In the genomic region with DNA sequence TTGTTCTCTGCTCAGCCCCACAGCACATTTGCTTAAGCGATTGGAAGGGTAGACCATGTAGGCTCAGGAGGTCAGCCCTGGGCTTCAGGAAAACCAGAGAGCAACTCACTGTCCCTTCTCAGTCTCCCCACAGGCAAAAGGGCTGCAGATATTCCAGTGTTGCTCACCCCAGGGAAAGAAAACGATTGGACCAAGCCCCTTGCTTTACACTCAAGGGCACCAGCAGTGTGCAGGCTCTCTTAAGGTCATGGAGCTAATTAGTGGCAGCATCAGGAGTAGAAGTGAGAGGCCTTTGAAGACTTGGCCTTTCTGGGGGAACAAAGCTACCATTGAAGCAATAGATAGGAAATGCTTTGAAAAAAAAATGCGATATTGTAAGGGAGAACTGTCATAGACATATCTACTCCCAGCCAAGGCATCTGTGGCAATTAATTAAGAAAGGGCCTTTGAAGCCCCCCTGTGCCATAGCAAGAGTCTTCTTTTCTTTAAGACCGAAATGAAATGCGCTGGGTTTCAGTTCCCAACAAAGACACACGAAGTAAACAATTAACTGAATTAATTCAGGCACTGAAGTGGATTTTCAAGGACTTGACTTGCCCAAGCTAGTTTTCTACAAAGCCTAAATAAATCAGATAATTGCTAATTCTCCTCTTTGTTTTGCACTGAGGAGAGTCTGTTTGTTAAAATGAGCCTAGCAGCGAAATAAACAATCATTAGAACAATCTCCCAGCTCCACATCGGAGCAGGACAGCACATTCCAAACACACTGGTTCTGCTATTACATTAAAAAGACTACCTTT, we compare ENCODE assay signal across 7 mouse cellular contexts. TPM values are rescaled to one million over a fixed set of nuclear protein-coding genes. Genes with fewer than 3 reads are reported as not detected.
DNase-seq lines count a peak whose midpoint lies in the region; ATAC-seq and TF ChIP-seq lines count a peak whose summit lies in the region.

No protein-coding gene starts in this region.

- H3K4me3 ChIP-seq in lung, embryonic 16.5 days (ENCODE audit: low read length): peak overlapping the region; percentile 39
- peak overlapping the region; percentile 49 for H3K4me3 ChIP-seq in forebrain, postnatal 0 days (ENCODE audit: low read depth, low read length)
- peak overlapping the region; percentile 20; the same call in 1 of the 2 replicates for H3K4me3 ChIP-seq in liver, postnatal 0 days (ENCODE audit: low read depth, low read length)
- peak overlapping the region; percentile 54 for H3K4me3 ChIP-seq in stomach, postnatal 0 days (ENCODE audit: low read depth, low read length)

- H3K4me2 ChIP-seq in lung, embryonic 16.5 days (ENCODE audit: low read depth, low read length): peak overlapping the region; percentile 85
- peak overlapping the region; percentile 86 for H3K4me2 ChIP-seq in forebrain, postnatal 0 days (ENCODE audit: low read depth)
- peak overlapping the region; percentile 55 for H3K4me2 ChIP-seq in liver, postnatal 0 days (ENCODE audit: low read depth, low read length)
- peak overlapping the region; percentile 81 for H3K4me2 ChIP-seq in stomach, postnatal 0 days (replicated peaks; ENCODE audit: low read depth)

- peak overlapping the region; percentile 90 for H3K27ac ChIP-seq in lung, embryonic 16.5 days (ENCODE audit: low read length)
- H3K27ac ChIP-seq in forebrain, postnatal 0 days (ENCODE audit: low read depth, low read length): peak overlapping the region; percentile 54; the same call in 1 of the 2 replicates
- H3K27ac ChIP-seq in liver, postnatal 0 days (ENCODE audit: low read depth): peak overlapping the region; percentile 45; the same call in 1 of the 2 replicates
- H3K27ac ChIP-seq in stomach, postnatal 0 days (replicated peaks): peak overlapping the region; percentile 59

- peaks cover 35% of the 10 kb centered on the region for H3K4me1 ChIP-seq in lung, embryonic 16.5 days (replicated peaks; ENCODE audit: control insufficient read depth, insufficient read depth, low read length)
- H3K4me1 ChIP-seq in forebrain, postnatal 0 days (ENCODE audit: insufficient read depth): peaks cover 7% of the 10 kb centered on the region
- H3K4me1 ChIP-seq in liver, postnatal 0 days (ENCODE audit: insufficient read depth): peaks cover 3% of the 10 kb centered on the region; the same call in 1 of the 2 replicates
- H3K4me1 ChIP-seq in stomach, postnatal 0 days (replicated peaks; ENCODE audit: control insufficient read depth, insufficient read depth): no peaks in the 10 kb centered on the region

- H3K9ac ChIP-seq in lung, embryonic 16.5 days (ENCODE audit: low read length): peak overlapping the region; percentile 68
- H3K9ac ChIP-seq in forebrain, postnatal 0 days: peak overlapping the region; percentile 31; the same call in 1 of the 2 replicates
- peak overlapping the region; percentile 9; the same call in 1 of the 2 replicates for H3K9ac ChIP-seq in liver, postnatal 0 days (replicated peaks)
- peak overlapping the region; percentile 36 for H3K9ac ChIP-seq in stomach, postnatal 0 days (ENCODE audit: low read length)

- no peaks in the 10 kb centered on the region for H3K36me3 ChIP-seq in lung, embryonic 16.5 days (ENCODE audit: control insufficient read depth, insufficient read depth, low read length)
- no peaks in the 10 kb centered on the region for H3K36me3 ChIP-seq in forebrain, postnatal 0 days (ENCODE audit: insufficient read depth)
- H3K36me3 ChIP-seq in liver, postnatal 0 days (replicated peaks; ENCODE audit: insufficient read depth, low read length): no peaks in the 10 kb centered on the region
- H3K36me3 ChIP-seq in stomach, postnatal 0 days (ENCODE audit: control insufficient read depth, insufficient read depth, low read length): no peaks in the 10 kb centered on the region

- no peaks in the 10 kb centered on the region for H3K27me3 ChIP-seq in lung, embryonic 16.5 days (ENCODE audit: control insufficient read depth, insufficient read depth, low read depth, low read length)
- no peaks in the 10 kb centered on the region; the same call in 1 of the 2 replicates for H3K27me3 ChIP-seq in forebrain, postnatal 0 days (ENCODE audit: insufficient read depth, low read length)
- peaks cover 8% of the 10 kb centered on the region; the same call in 1 of the 2 replicates for H3K27me3 ChIP-seq in liver, postnatal 0 days (ENCODE audit: insufficient read depth, low read length)
- H3K27me3 ChIP-seq in stomach, postnatal 0 days (ENCODE audit: control insufficient read depth, insufficient read depth, low read length): no peaks in the 10 kb centered on the region

- H3K9me3 ChIP-seq in lung, embryonic 16.5 days (ENCODE audit: control insufficient read depth, low read length): no peaks in the 10 kb centered on the region
- no peaks in the 10 kb centered on the region for H3K9me3 ChIP-seq in forebrain, postnatal 0 days (ENCODE audit: low read length)
- no peaks in the 10 kb centered on the region for H3K9me3 ChIP-seq in liver, postnatal 0 days (ENCODE audit: low read length)
- H3K9me3 ChIP-seq in stomach, postnatal 0 days (ENCODE audit: control insufficient read depth, low read length): no peaks in the 10 kb centered on the region

- DNase-seq in lung, adult 18-20 months: no peak
- DNase-seq in forebrain, postnatal 0 days: peak; percentile 39
- no peak for DNase-seq in liver, postnatal 0 days
- DNase-seq in stomach, postnatal 0 days (ENCODE audit: low spot score): no peak
- DNase-seq in urinary bladder, postnatal 4 days (ENCODE audit: low spot score in 2 of 2): no peak
- DNase-seq in cerebellum, adult 9-11 months: no peak

- TF ChIP-seq CTCF in forebrain, postnatal 0 days (IDR thresholded peaks at IDR 0.05; ENCODE audit: low read depth): no peak
- no peak for TF ChIP-seq CTCF in liver, postnatal 0 days (IDR thresholded peaks at IDR 0.05; ENCODE audit: low read depth)
- no peak for TF ChIP-seq CTCF in stomach, postnatal 0 days (IDR thresholded peaks at IDR 0.05; ENCODE audit: low read depth)

- 10% methylated on average over 8 of the region's 8 CpGs for WGBS in lung, embryonic 16.5 days
- WGBS in forebrain, postnatal 0 days: 6% methylated on average over 8 of the region's 8 CpGs
- WGBS in liver, postnatal 0 days (ENCODE audit: insufficient replicate concordance): 33% methylated on average over 8 of the region's 8 CpGs
- WGBS in stomach, postnatal 0 days: 32% methylated on average over 8 of the region's 8 CpGs

- no peak for TF ChIP-seq EP300 in liver, postnatal 0 days (IDR thresholded peaks at IDR 0.05; ENCODE audit: low read depth)
- TF ChIP-seq EP300 in stomach, postnatal 0 days (optimal IDR thresholded peaks at IDR 0.05): no peak

- no peak for ATAC-seq in lung, embryonic 16.5 days (ENCODE audit: low read depth)
- ATAC-seq in forebrain, postnatal 0 days: no peak
- no peak for ATAC-seq in liver, postnatal 0 days
- ATAC-seq in stomach, postnatal 0 days (ENCODE audit: low FRiP score, low TSS enrichment): no peak

RNA-seq across cellular contexts. Expression of gene Tnfrsf19, which starts 2.6 kb away (rescaled TPM):
- 78.2 and 85.0 TPM in 2 replicates for polyA plus RNA-seq in lung, embryonic 16.5 days (2015; fragmentation: Nextera tagmentation; extraction: Ambion mirVana)
- total RNA-seq in forebrain, postnatal 0 days (2014; rRNA removed): 59.5 and 63.1 TPM in 2 replicates
- polyA plus RNA-seq in forebrain, postnatal 0 days (2015; fragmentation: Nextera tagmentation; extraction: Ambion mirVana): 52.7 and 56.0 TPM in 2 replicates
- 2.4 and 2.5 TPM in 2 replicates for polyA plus RNA-seq in liver, postnatal 0 days (2015; fragmentation: Nextera tagmentation; extraction: Ambion mirVana)
- polyA plus RNA-seq in stomach, postnatal 0 days (2015; fragmentation: Nextera tagmentation; extraction: Ambion mirVana): 27.8 and 28.2 TPM in 2 replicates

Comparison
In these comparisons a context has a peak if more than half of its experiments do, and no peak if none do; other contexts are left out.
1. H3K9ac ChIP-seq: peak in every context shown above with its lines; median percentile 68 in lung, embryonic 16.5 days; 36 in stomach, postnatal 0 days; 31 in forebrain, postnatal 0 days; 9 in liver, postnatal 0 days.